Mouse (Mus musculus): ENCODE data around the gene Adgrb2. TPM values are rescaled to one million over a fixed set of nuclear protein-coding genes. Genes with fewer than 3 reads are reported as not detected.

Gene Adgrb2
- polyA plus RNA-seq, 1 experiment from 2014 or later: 3.1 TPM

DNA sequence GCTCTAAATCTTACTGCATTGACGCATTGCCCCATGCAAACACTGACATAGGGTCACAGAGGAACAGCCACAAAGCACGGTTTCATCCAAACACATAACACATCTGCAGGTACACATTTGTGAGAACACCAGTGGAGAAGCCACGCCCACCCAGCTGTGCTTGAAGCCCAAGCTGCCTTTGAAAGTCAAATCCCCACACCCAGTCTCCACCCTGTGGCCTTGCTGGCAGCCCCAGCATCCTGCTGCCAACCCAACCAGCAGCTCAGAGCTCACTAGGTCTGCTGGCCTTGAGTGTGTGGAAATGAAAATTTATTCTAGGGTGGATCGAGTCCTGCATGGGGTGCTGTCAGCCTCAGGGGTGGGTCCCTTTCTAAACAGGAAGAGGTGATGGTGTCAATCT, 7.4 kb upstream of the Adgrb2 start:
- Histone ChIP-seq H3K36me3 (no peaks in the 10 kb centered on the region), H3K4me1 (replicated peaks) (peaks cover 48% of the 10 kb centered on the region), H3K9me3 (no peaks in the 10 kb centered on the region), H3K4me3 (no peak overlapping the region), H3K27ac (no peak overlapping the region), H3K27me3 (ENCODE audit: insufficient read depth, poor library complexity, severe bottlenecking) (peaks cover 76% of the 10 kb centered on the region)
- DNase-seq (ENCODE audit: low spot score): no peak
- WGBS: 68% methylated on average over 4 of the region's 4 CpGs

- Histone ChIP-seq H3K27ac (no peak overlapping the region), H3K4me3 (no peak overlapping the region), H3K9me3 (no peaks in the 10 kb centered on the region), H3K27me3 (ENCODE audit: insufficient read depth, poor library complexity, severe bottlenecking) (peaks cover 76% of the 10 kb centered on the region), H3K36me3 (no peaks in the 10 kb centered on the region), H3K4me1 (replicated peaks) (peaks cover 57% of the 10 kb centered on the region)
- WGBS: 78% methylated on average over 4 of the region's 4 CpGs
- DNase-seq (ENCODE audit: low spot score): no peak
Measured at GRCm38 (mm10) chr4:129978227-129978626, 6.4 kb upstream of the Adgrb2 start.

- Histone ChIP-seq H3K36me3 (no peaks in the 10 kb centered on the region), H3K9me3 (no peaks in the 10 kb centered on the region), H3K27me3 (ENCODE audit: insufficient read depth, poor library complexity, severe bottlenecking) (peaks cover 76% of the 10 kb centered on the region), H3K4me3 (no peak overlapping the region), H3K27ac (peak overlapping the region; percentile 24; the same call in 1 of the 2 replicates), H3K4me1 (replicated peaks) (peaks cover 62% of the 10 kb centered on the region)
- no peak for DNase-seq (ENCODE audit: low spot score)
- WGBS: 76% methylated on average over 4 of the region's 4 CpGs
Measured at GRCm38 (mm10) chr4:129978930-129979329, 5.7 kb upstream of the Adgrb2 start.

DNA sequence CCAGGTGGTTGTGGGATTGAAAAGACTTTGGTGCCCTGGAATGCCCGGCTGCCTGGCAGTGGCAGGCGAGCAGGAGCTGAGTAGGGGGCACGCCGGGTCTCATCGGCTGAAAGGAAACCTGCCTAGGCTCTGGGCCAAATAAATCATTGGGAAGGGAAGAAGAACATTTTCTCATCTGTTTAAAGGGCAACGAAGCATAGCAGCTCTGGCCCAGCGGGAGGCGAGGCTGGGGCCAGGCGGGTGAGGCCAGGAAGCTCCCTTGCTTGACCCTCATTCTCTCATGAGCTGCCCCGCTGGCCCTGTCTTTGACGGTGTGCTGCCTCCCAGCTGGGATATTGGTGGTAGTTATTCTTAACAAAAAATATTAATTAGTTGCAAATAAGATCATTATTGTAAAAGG, 3.0 kb upstream of the Adgrb2 start:
- Histone ChIP-seq H3K9me3 (no peaks in the 10 kb centered on the region), H3K4me3 (no peak overlapping the region), H3K4me1 (replicated peaks) (peaks cover 74% of the 10 kb centered on the region), H3K36me3 (no peaks in the 10 kb centered on the region), H3K27me3 (ENCODE audit: insufficient read depth, poor library complexity, severe bottlenecking) (peaks cover 78% of the 10 kb centered on the region), H3K27ac (no peak overlapping the region)
- 25% methylated on average over 11 of the region's 11 CpGs for WGBS
- DNase-seq (ENCODE audit: low spot score): no peak

- Histone ChIP-seq H3K4me3 (peak overlapping the region; percentile 5; the same call in 1 of the 2 replicates), H3K9me3 (no peaks in the 10 kb centered on the region), H3K27ac (no peak overlapping the region), H3K27me3 (ENCODE audit: insufficient read depth, poor library complexity, severe bottlenecking) (peaks cover 90% of the 10 kb centered on the region), H3K36me3 (no peaks in the 10 kb centered on the region), H3K4me1 (replicated peaks) (peaks cover 82% of the 10 kb centered on the region)
- DNase-seq (ENCODE audit: low spot score): no peak
- WGBS: 17% methylated on average over 5 of the region's 5 CpGs
Measured at GRCm38 (mm10) chr4:129983046-129983445, 1.6 kb upstream of the Adgrb2 start.

GRCm38 (mm10) chr4:129983764-129984420, 778 bp upstream of the Adgrb2 start:
- peaks cover 85% of the 10 kb centered on the region for H3K4me1 ChIP-seq (replicated peaks)
- WGBS: 4% methylated on average over 15 of the region's 15 CpGs
- peak overlapping the region; percentile 75 for H3K4me3 ChIP-seq
- peak overlapping the region; percentile 86 for H3K27ac ChIP-seq
- H3K9me3 ChIP-seq: no peaks in the 10 kb centered on the region
- peak; percentile 69 for DNase-seq (ENCODE audit: low spot score)
- H3K27me3 ChIP-seq (ENCODE audit: insufficient read depth, poor library complexity, severe bottlenecking): peaks cover 93% of the 10 kb centered on the region
- no peaks in the 10 kb centered on the region for H3K36me3 ChIP-seq

DNA sequence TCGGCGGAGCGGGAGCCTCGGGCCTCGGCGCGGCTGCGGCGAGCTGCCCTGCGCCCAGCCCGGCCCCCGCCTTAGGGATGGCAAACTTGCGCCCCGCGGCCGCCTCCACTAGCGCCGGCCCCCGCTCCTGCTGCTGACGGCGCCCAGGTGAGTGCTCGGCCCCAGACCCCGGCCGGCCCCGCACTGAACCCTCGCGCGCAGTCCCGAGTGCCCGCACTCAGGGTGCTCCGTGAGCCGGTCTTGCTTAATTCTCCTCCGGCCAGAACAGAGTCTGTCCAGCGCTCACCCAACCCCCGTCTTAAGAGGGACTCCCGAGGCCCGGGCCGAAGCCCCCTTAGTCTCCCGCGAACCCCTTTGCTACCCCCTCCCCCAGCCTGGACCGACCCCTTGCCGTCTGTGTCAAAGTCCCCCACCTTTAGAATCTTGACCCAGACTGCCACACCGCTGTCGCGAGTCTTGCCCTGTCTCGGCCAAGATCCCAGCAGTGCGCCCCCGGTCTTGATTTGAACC, 546 bp downstream of the Adgrb2 start:
- 3% methylated on average over 48 of the region's 48 CpGs for WGBS
- peaks cover 90% of the 10 kb centered on the region for H3K4me1 ChIP-seq (replicated peaks)
- H3K4me3 ChIP-seq: peak overlapping the region; percentile 75
- no peaks in the 10 kb centered on the region for H3K36me3 ChIP-seq
- peak overlapping the region; percentile 86 for H3K27ac ChIP-seq
- H3K27me3 ChIP-seq (ENCODE audit: insufficient read depth, poor library complexity, severe bottlenecking): peaks cover 96% of the 10 kb centered on the region
- DNase-seq (ENCODE audit: low spot score): peak; percentile 56
- no peaks in the 10 kb centered on the region for H3K9me3 ChIP-seq

DNA sequence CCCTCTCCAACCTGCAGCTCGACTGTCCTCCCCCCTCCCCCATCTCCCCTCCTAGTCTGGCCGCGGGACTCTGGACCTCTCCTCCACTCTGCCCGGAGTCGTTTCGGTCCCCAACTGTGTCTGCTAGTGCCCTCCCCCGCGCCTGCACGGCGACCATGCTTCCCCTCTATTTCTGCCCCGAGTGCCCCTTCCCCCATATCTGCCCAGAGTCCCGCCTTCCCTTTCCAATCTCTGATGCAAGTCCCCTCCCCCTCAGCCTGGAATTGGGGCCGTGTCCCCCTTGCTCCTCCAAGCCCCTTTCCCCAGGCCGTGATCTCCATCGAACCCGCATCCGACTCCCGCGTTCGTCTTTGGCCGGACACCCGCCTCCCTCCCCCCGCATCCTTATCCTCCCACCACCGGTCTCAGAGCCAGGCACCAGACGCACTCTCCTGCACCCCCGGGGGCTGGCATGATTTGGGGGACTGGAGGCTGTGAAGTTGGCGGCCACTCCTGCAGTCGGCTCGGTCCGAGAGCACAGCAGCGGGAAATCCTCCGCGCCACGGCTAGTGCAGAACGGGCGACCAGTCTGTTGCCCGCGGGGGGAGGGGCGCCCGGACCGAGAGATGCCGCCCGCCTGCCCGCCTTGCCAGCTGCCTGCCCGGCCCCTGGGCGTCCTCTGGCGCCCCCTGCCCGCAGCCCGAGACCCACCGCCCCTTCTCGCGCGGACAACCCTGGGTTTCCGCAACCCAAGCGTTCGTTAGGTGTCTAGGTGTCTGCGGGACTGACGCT, 1.2 kb downstream of the Adgrb2 start:
- no peaks in the 10 kb centered on the region for H3K36me3 ChIP-seq
- peak overlapping the region; percentile 75 for H3K4me3 ChIP-seq
- H3K9me3 ChIP-seq: no peaks in the 10 kb centered on the region
- H3K4me1 ChIP-seq (replicated peaks): peaks cover 89% of the 10 kb centered on the region
- peak; percentile 71 for DNase-seq (ENCODE audit: low spot score)
- WGBS: under 1% methylated on average over 58 of the region's 58 CpGs
- peaks cover 93% of the 10 kb centered on the region for H3K27me3 ChIP-seq (ENCODE audit: insufficient read depth, poor library complexity, severe bottlenecking)
- H3K27ac ChIP-seq: peak overlapping the region; percentile 86

DNA sequence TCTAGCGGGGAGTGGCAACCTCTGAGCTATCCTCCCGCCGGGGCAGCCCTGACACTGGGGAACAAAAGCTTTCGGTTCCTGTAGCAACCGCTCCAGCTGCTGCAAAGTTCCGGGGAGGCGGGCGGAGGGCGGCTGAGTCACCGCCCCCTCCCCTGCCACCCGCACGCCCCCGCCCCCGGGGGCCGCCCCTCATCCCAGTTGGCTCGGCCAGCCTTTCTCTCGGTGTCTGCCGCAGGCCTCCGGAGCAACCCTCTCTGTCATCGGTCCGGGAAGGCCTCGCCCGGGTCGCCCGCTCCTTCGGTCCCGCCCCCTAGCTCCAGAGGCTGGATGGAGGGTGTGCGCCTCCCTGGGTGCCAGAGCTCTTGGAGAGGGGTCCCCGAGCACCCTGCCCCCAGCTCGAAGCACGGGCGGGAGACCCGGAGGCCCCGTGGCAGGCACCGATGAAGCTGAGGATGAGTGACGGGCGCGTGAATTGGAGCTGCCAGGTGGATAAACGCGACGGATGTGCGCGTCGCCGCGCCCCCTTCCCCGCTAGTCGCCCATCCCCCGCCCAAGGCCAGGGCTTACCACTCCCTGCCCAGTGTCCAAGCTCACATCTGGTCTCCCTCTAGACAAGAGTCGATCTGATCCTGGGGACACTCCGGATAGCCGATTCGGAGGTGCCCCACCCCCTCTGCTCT, 3.3 kb downstream of the Adgrb2 start:
- H3K9me3 ChIP-seq: no peaks in the 10 kb centered on the region
- H3K27ac ChIP-seq: peak overlapping the region; percentile 85
- H3K4me3 ChIP-seq: peak overlapping the region; percentile 62
- peaks cover 11% of the 10 kb centered on the region; the same call in 1 of the 2 replicates for H3K36me3 ChIP-seq
- DNase-seq (ENCODE audit: low spot score): peak; percentile 78
- H3K27me3 ChIP-seq (ENCODE audit: insufficient read depth, poor library complexity, severe bottlenecking): peaks cover 76% of the 10 kb centered on the region
- under 1% methylated on average over 53 of the region's 53 CpGs for WGBS
- peaks cover 79% of the 10 kb centered on the region for H3K4me1 ChIP-seq (replicated peaks)

DNA sequence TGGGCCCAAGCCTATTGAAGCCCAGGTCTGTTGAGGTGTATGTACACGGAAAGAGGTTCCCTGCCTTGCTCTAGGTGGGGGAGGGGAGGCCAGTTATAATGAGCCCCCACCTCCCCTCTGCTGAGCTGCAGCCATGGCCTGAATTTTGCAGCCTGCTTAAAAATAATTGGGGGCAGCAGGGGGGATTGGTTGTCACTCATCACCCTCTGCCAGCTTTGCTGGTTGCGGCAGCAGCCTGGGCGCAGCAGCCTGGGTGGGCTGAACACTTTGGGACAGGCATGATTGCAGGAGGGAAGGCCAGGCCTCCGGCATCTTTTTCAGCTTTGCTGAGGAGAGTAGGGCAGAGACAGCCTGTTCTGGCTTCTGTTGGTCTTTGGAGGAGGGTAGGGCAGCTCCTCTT, 5.3 kb downstream of the Adgrb2 start:
- 60% methylated on average over 4 of the region's 4 CpGs for WGBS
- H3K4me3 ChIP-seq: no peak overlapping the region
- H3K27ac ChIP-seq: 0 out of 2 replicates have a peak overlapping the region, but pooled peaks have one; percentile 40
- peaks cover 18% of the 10 kb centered on the region for H3K36me3 ChIP-seq
- peaks cover 74% of the 10 kb centered on the region for H3K4me1 ChIP-seq (replicated peaks)
- H3K27me3 ChIP-seq (ENCODE audit: insufficient read depth, poor library complexity, severe bottlenecking): peaks cover 70% of the 10 kb centered on the region
- no peaks in the 10 kb centered on the region for H3K9me3 ChIP-seq
- DNase-seq (ENCODE audit: low spot score): no peak

GRCm38 (mm10) chr4:129992720-129993119, 8.1 kb downstream of the Adgrb2 start:
- 77% methylated on average over 16 of the region's 16 CpGs for WGBS
- Histone ChIP-seq H3K36me3 (peaks cover 18% of the 10 kb centered on the region), H3K27me3 (ENCODE audit: insufficient read depth, poor library complexity, severe bottlenecking) (peaks cover 59% of the 10 kb centered on the region), H3K27ac (no peak overlapping the region), H3K4me3 (no peak overlapping the region), H3K4me1 (replicated peaks) (peaks cover 52% of the 10 kb centered on the region), H3K9me3 (no peaks in the 10 kb centered on the region)
- DNase-seq (ENCODE audit: low spot score): no peak

DNA sequence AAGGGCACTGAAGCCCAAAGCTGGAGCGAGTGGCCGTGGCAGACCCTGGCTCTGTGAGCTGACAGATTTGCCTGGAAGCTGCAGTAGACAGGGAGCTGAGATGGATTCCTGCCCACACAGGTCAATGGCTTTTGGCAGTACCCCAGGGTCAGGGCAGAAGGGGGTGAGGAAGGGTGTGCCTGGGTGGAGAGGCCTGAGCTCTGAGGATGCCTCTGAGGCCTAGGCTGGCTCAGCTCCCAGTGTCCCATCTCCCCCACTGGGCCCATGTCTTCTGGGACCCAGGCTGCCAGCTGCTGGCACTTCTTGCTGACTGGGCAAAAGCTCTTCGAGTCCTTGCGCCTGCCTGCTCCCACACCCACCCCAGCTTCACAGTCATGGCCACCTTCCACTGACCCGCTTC, 8.5 kb downstream of the Adgrb2 start:
- no peak overlapping the region for H3K27ac ChIP-seq
- peaks cover 52% of the 10 kb centered on the region for H3K4me1 ChIP-seq (replicated peaks)
- no peaks in the 10 kb centered on the region for H3K9me3 ChIP-seq
- H3K4me3 ChIP-seq: no peak overlapping the region
- WGBS: 93% methylated on average over 5 of the region's 5 CpGs
- DNase-seq (ENCODE audit: low spot score): no peak
- H3K36me3 ChIP-seq: peaks cover 18% of the 10 kb centered on the region
- peaks cover 58% of the 10 kb centered on the region for H3K27me3 ChIP-seq (ENCODE audit: insufficient read depth, poor library complexity, severe bottlenecking)

Data from hindbrain, embryonic 10.5 days (tissue).